Mouse (Mus musculus): Measurements from ENCODE around the gene Il10ra. TPM values are rescaled to one million over a fixed set of nuclear protein-coding genes. Genes with fewer than 3 reads are reported as not detected.
A peak's percentile ranks its signal among the peaks of the same experiment; 100 is the strongest.

The Il10ra gene
- polyA plus RNA-seq (2011; ENCODE audit: insufficient read depth, insufficient read length, low replicate concordance, missing spikeins), result 16.0 and 32.8 TPM in 2 replicates

DNA sequence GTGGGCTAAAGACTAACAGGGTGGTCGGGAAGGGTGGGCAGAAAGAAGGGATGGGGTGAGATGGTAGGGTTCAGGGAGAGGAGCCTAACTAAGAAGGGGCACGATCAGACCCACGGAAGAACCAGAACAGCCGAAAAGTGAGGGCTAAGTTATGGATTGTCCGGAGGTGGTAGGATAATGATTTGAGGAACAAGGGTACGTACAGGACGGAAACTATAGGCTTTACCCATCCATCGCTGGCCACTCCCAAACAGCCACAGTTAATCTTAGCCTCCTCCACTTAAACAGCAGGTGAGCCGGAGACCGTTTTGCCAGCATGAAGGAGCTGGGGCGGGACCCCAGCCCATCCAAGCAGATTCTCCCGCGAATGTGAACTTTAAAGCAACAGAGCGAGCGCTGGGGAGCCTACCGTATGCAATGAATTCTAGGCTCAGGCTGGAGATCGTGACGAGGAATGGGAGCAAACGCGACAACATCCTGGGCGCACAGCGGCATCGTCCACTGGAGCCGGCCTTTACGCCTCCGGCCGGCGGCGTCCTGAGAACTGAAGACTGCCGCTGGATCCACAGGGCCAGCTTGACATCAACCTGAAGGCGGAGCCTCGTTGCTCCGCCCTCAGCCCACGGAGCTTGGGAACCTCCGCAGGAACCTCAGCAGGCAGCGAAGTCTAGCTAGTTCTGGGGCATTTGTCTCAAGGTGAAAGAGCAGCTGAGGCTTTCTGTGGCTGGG lies at the start of gene Il10ra:
Il10ra (minus strand) TSS at position 553 of the 729 bp plus-strand sequence.
- under 1% methylated on average over 36 of the region's 36 CpGs for WGBS
- peak within 1 kb of the TSS; percentile 94 for H3K4me3 ChIP-seq (replicated peaks; ENCODE audit: control insufficient read depth, low read depth, low read length)
- peak within 1 kb of the TSS; percentile 92 for H3K27ac ChIP-seq (ENCODE audit: control insufficient read depth, insufficient read depth, low read depth, low read length, poor library complexity)
- H3K4me1 ChIP-seq (ENCODE audit: control insufficient read depth, insufficient read depth, low read length), result peaks cover 3% of the 10 kb centered on the region; the same call in 1 of the 2 replicates
- TF ChIP-seq CTCF (IDR thresholded peaks at IDR 0.05; ENCODE audit: control insufficient read depth, insufficient read depth, low read length) (no peak), POLR2A (IDR thresholded peaks at IDR 0.05; ENCODE audit: borderline replicate concordance, control insufficient read depth, low read depth, low read length) (peak; percentile 99)

DNA sequence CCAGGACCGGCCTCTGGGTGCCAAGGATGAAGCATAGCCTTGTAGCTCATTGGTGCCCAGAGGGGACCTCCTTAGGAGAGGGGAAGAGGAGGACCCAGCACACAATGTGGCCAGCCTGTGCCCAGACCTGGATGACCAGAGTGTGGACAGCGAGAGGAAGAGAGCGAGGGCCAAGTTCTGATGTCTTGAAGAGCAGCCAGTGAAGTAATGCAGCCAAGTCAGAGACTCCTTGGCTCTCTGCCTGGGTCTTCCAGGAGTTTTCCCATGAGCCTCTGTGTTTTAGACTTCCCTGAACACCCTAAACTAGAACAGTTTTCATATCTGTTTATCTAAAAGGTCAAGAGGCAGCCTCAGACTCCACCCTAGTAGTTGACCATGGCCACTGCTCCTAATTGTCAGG lies 48.7 kb upstream of the Il10ra start:
- WGBS, result 86% methylated on average over 3 of the region's 3 CpGs
- no peak for TF ChIP-seq CTCF (IDR thresholded peaks at IDR 0.05; ENCODE audit: control insufficient read depth, insufficient read depth, low read length)
- TF ChIP-seq POLR2A (IDR thresholded peaks at IDR 0.05; ENCODE audit: borderline replicate concordance, control insufficient read depth, low read depth, low read length), result no peak
- H3K27ac ChIP-seq (ENCODE audit: control insufficient read depth, insufficient read depth, low read depth, low read length, poor library complexity), result no peak overlapping the region
- no peak overlapping the region for H3K4me3 ChIP-seq (replicated peaks; ENCODE audit: control insufficient read depth, low read depth, low read length)
- no peaks in the 10 kb centered on the region for H3K4me1 ChIP-seq (ENCODE audit: control insufficient read depth, insufficient read depth, low read length)

GRCm38 (mm10) chr9:45313913-45314312 lies 45.0 kb upstream of the Il10ra start:
- Histone ChIP-seq H3K4me1 (ENCODE audit: control insufficient read depth, insufficient read depth, low read length) (no peaks in the 10 kb centered on the region; the same call in 1 of the 2 replicates), H3K4me3 (replicated peaks; ENCODE audit: control insufficient read depth, low read depth, low read length) (no peak overlapping the region)
- 40% methylated on average over 3 of the region's 3 CpGs for WGBS

GRCm38 (mm10) chr9:45311858-45312257 lies 42.9 kb upstream of the Il10ra start:
- no peaks in the 10 kb centered on the region; the same call in 1 of the 2 replicates for H3K4me1 ChIP-seq (ENCODE audit: control insufficient read depth, insufficient read depth, low read length)
- WGBS, result 59% methylated on average over 6 of the region's 6 CpGs
- no peak for TF ChIP-seq POLR2A (IDR thresholded peaks at IDR 0.05; ENCODE audit: borderline replicate concordance, control insufficient read depth, low read depth, low read length)
- no peak for TF ChIP-seq CTCF (IDR thresholded peaks at IDR 0.05; ENCODE audit: control insufficient read depth, insufficient read depth, low read length)
- no peak overlapping the region for H3K27ac ChIP-seq (ENCODE audit: control insufficient read depth, insufficient read depth, low read depth, low read length, poor library complexity)
- no peak overlapping the region for H3K4me3 ChIP-seq (replicated peaks; ENCODE audit: control insufficient read depth, low read depth, low read length)

More at GRCm38 (mm10) chr9:45313913-45314312, 45.0 kb upstream of the Il10ra start:
- TF ChIP-seq CTCF (IDR thresholded peaks at IDR 0.05; ENCODE audit: control insufficient read depth, insufficient read depth, low read length), result no peak
- no peak for TF ChIP-seq POLR2A (IDR thresholded peaks at IDR 0.05; ENCODE audit: borderline replicate concordance, control insufficient read depth, low read depth, low read length)
- H3K27ac ChIP-seq (ENCODE audit: control insufficient read depth, insufficient read depth, low read depth, low read length, poor library complexity), result no peak overlapping the region

DNA sequence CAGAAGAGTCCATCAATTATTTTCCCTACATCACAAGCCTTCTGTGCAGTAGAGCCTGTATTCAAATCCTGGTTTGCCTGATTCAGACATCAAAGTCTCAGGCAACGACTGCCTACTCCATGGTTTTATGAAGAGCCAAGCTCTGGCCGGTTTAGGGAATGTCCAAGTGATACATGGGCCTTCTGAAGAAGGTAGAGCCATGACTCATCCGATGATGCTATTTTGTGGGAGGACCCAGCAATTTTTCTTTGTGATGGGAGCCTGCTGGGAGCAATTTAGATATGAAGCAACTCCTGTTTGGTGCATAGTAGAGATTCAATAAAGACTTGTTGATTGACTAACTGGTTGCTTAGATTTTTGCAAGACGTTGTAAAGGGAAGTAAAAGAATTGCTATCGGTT lies 39.6 kb upstream of the Il10ra start:
- WGBS, result 86% methylated on average over 5 of the region's 5 CpGs
- H3K27ac ChIP-seq (ENCODE audit: control insufficient read depth, insufficient read depth, low read depth, low read length, poor library complexity), result no peak overlapping the region
- H3K4me3 ChIP-seq (replicated peaks; ENCODE audit: control insufficient read depth, low read depth, low read length), result no peak overlapping the region
- H3K4me1 ChIP-seq (ENCODE audit: control insufficient read depth, insufficient read depth, low read length), result no peaks in the 10 kb centered on the region; the same call in 1 of the 2 replicates
- TF ChIP-seq CTCF (IDR thresholded peaks at IDR 0.05; ENCODE audit: control insufficient read depth, insufficient read depth, low read length) (no peak), POLR2A (IDR thresholded peaks at IDR 0.05; ENCODE audit: borderline replicate concordance, control insufficient read depth, low read depth, low read length) (no peak)

- H3K4me3 ChIP-seq (replicated peaks; ENCODE audit: control insufficient read depth, low read depth, low read length), result no peak overlapping the region
- no peak overlapping the region for H3K27ac ChIP-seq (ENCODE audit: control insufficient read depth, insufficient read depth, low read depth, low read length, poor library complexity)
- H3K4me1 ChIP-seq (ENCODE audit: control insufficient read depth, insufficient read depth, low read length), result no peaks in the 10 kb centered on the region; the same call in 1 of the 2 replicates
- 71% methylated on average over 12 of the region's 12 CpGs for WGBS
- TF ChIP-seq CTCF (IDR thresholded peaks at IDR 0.05; ENCODE audit: control insufficient read depth, insufficient read depth, low read length) (no peak), POLR2A (IDR thresholded peaks at IDR 0.05; ENCODE audit: borderline replicate concordance, control insufficient read depth, low read depth, low read length) (no peak)
Measured at GRCm38 (mm10) chr9:45306746-45307410, 37.9 kb upstream of the Il10ra start.

- WGBS, result 88% methylated on average over 8 of the region's 8 CpGs
- Histone ChIP-seq H3K4me3 (replicated peaks; ENCODE audit: control insufficient read depth, low read depth, low read length) (no peak overlapping the region), H3K4me1 (ENCODE audit: control insufficient read depth, insufficient read depth, low read length) (peaks cover 6% of the 10 kb centered on the region; the same call in 1 of the 2 replicates), H3K27ac (ENCODE audit: control insufficient read depth, insufficient read depth, low read depth, low read length, poor library complexity) (no peak overlapping the region)
- TF ChIP-seq CTCF (IDR thresholded peaks at IDR 0.05; ENCODE audit: control insufficient read depth, insufficient read depth, low read length) (no peak), POLR2A (IDR thresholded peaks at IDR 0.05; ENCODE audit: borderline replicate concordance, control insufficient read depth, low read depth, low read length) (no peak)
Measured at GRCm38 (mm10) chr9:45301771-45302170, 32.8 kb upstream of the Il10ra start.

DNA sequence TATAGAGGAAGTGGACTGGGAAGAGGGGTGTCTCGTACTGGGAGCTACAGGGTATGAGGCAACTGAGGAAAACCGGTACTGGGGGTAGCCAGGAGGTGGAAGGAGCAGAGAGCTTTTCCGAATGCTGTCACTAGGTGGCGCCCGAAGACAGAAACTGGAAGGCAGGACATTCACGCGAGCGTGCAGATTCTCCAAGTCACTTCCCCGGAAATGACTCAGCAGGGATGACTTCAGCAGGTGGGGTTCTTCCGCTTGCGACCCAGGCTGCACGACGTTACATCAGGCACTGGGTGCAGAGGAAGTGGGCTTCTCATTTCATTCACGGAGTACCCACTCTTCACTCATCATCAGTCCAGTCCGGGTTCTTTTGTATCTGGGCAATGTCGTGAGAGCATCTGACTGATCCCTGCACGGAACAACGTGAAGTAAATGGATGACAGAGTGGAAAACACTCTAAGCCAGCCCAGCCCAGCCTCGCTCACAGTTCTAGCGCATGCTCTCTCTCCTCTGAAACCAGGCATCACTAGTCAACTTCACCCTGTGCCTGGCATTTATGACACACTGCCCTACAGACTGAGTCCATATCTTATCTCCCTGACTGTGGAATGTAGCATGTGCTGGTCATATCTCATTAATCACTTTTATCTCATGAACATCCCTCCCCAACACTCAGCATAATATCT lies 31.6 kb upstream of the Il10ra start:
- Histone ChIP-seq H3K4me3 (replicated peaks; ENCODE audit: control insufficient read depth, low read depth, low read length) (peak overlapping the region; percentile 25), H3K27ac (ENCODE audit: control insufficient read depth, insufficient read depth, low read depth, low read length, poor library complexity) (peak overlapping the region; percentile 39; the same call in 1 of the 2 replicates), H3K4me1 (ENCODE audit: control insufficient read depth, insufficient read depth, low read length) (peaks cover 10% of the 10 kb centered on the region)
- TF ChIP-seq CTCF (IDR thresholded peaks at IDR 0.05; ENCODE audit: control insufficient read depth, insufficient read depth, low read length) (peak; percentile 90), POLR2A (IDR thresholded peaks at IDR 0.05; ENCODE audit: borderline replicate concordance, control insufficient read depth, low read depth, low read length) (no peak)
- 4% methylated on average over 20 of the region's 20 CpGs for WGBS
